Mouse (Mus musculus) stomach, embryonic 16.5 days (tissue): ENCODE data around the gene Cd81. TPM values are rescaled to one million over a fixed set of nuclear protein-coding genes. Genes with fewer than 3 reads are reported as not detected.
A peak's percentile ranks its signal among the peaks of the same experiment; 100 is the strongest.

ENCODE experiments used
- ATAC-seq: fragments of 200-750 bp; cut with Nextera tagmentation; 2 replicates; pipeline ENCODE4 v1.8.0; 2017; ENCODE audit warnings: moderate number of reproducible peaks, moderate TSS enrichment; ENCODE audit not compliant: insufficient read depth, low FRiP score
- H3K27ac ChIP-seq: fragments of 300-500 bp; sonication (generic); 2 replicates; pipeline ENCODE4 v1.5.1; 2014; ENCODE audit warnings: low read length
- H3K27me3 ChIP-seq: fragments of 300-500 bp; sonication (generic); 2 replicates; pipeline ENCODE4 v1.6.1; 2014; ENCODE audit warnings: low read length, control low read depth, mixed read lengths; ENCODE audit not compliant: control insufficient read depth, insufficient read depth
- H3K36me3 ChIP-seq: fragments of 300-500 bp; sonication (generic); 2 replicates; pipeline ENCODE4 v1.6.1; 2014; ENCODE audit warnings: low read length; ENCODE audit not compliant: control insufficient read depth, insufficient read depth
- H3K4me1 ChIP-seq: fragments of 300-500 bp; sonication (generic); 2 replicates; pipeline ENCODE4 v1.6.1; 2014; ENCODE audit warnings: low read length, control low read depth, mixed read lengths; ENCODE audit not compliant: control insufficient read depth, insufficient read depth
- H3K4me2 ChIP-seq: fragments of 300-500 bp; sonication (generic); 2 replicates; pipeline ENCODE4 v1.6.1; 2014; ENCODE audit warnings: low read depth, low read length, mixed read lengths
- H3K4me3 ChIP-seq: fragments of 300-500 bp; sonication (generic); replicated peaks from 2 replicates; pipeline ENCODE4 v1.5.1; 2014; ENCODE audit warnings: mild to moderate bottlenecking, low read length
- H3K9ac ChIP-seq: fragments of 300-500 bp; sonication (generic); 2 replicates; pipeline ENCODE4 v1.6.1; 2014; ENCODE audit warnings: low read length
- H3K9me3 ChIP-seq: fragments of 300-500 bp; sonication (generic); replicated peaks from 2 replicates; pipeline ENCODE4 v1.6.1; 2016; ENCODE audit warnings: low read length, control low read depth; ENCODE audit not compliant: control insufficient read depth
- WGBS: fragments of 180-500 bp; shearing (Covaris S2); extraction: QIAGEN DNeasy Blood & Tissue Kit; methylation state at CpG from one replicate; pipeline ENCODE4 v1.1.7; 2014; 5-methylcytosine and 5-hydroxymethylcytosine counted together
- polyA plus RNA-seq: library from polyadenylated mRNA; unstranded; fragments of >200 nt; fragmentation: Nextera tagmentation; extraction: Ambion mirVana; gene quantifications from 2 replicates; pipeline ENCODE4 v1.2.1, GENCODE M21; 2015

The Cd81 gene
- polyA plus RNA-seq, 1 experiment from 2014 or later, result 638 TPM

DNA sequence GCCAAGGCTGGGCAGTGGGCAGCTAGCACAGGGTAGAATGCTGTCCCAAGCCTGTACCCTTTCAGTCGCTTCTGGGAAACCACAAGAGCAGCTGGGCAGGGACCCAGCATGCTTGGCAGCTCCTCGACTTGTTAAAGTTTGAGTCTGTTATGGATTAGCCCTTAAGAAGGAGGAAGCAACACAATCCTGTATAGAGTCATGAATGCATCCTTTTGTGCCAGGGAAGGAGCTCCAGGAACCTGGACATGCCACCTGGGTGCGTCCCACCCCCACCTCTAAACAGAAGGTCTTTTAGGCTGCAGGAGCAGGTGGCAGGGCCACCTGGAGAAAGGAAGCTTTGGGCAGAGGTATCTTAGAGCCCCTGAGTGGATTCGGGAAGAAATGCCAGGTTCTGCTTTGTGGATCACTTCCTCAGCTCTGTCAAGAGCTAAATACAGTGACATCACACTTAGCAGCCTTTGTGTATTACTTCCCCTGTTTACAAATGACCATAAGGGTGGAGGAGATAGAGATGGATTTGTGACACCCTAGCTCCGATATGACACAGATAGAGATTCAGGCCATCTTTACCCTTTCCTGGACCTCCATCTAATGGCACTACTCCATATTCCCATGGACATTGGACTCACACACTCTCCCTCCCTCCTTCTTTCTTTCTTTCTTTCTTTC is 6.8 kb downstream of the Cd81 start:
- peaks cover 20% of the 10 kb centered on the region for H3K36me3 ChIP-seq
- H3K9me3 ChIP-seq, result no peaks in the 10 kb centered on the region
- H3K9ac ChIP-seq, result no peak overlapping the region
- H3K4me3 ChIP-seq, result no peak overlapping the region
- no peaks in the 10 kb centered on the region for H3K27me3 ChIP-seq
- peaks cover 58% of the 10 kb centered on the region for H3K4me1 ChIP-seq
- WGBS, result 50% methylated on average over 5 of the region's 5 CpGs
- peak overlapping the region; percentile 84 for H3K27ac ChIP-seq
- no peak for ATAC-seq
- H3K4me2 ChIP-seq, result no peak overlapping the region

DNA sequence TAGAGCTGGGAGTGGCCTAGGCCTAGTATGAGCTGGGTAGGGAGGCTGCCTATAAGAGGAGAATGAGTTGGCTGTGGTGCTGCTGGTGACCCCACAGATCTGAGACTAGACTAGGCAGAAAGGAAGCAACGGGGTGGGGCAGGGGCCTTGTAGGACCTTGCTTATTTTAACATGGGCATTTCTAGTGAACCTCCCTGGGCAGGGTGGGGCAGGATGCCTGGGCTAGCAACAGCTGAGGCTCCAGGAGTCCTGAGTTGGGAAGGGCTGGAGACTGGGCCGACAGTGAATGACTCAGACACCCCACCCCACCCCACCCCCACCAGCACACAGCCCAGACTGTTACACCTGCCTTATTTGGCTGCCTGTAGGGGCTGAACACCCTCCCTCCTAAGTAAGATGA is 10.2 kb downstream of the Cd81 start:
- H3K4me3 ChIP-seq, result no peak overlapping the region
- no peaks in the 10 kb centered on the region for H3K27me3 ChIP-seq
- WGBS, result 71% methylated on average over 2 of the region's 2 CpGs
- H3K9me3 ChIP-seq, result no peaks in the 10 kb centered on the region
- H3K4me1 ChIP-seq, result peaks cover 26% of the 10 kb centered on the region
- no peak overlapping the region for H3K27ac ChIP-seq
- H3K9ac ChIP-seq, result no peak overlapping the region
- no peak overlapping the region for H3K4me2 ChIP-seq
- peak; percentile 25; the same call in 1 of the 2 replicates for ATAC-seq
- peaks cover 27% of the 10 kb centered on the region for H3K36me3 ChIP-seq

GRCm38 (mm10) chr7:143064226-143064625 is 11.7 kb downstream of the Cd81 start:
- Histone ChIP-seq H3K27me3 (no peaks in the 10 kb centered on the region), H3K4me1 (peaks cover 15% of the 10 kb centered on the region), H3K36me3 (peaks cover 30% of the 10 kb centered on the region), H3K9ac (no peak overlapping the region), H3K4me2 (no peak overlapping the region), H3K9me3 (no peaks in the 10 kb centered on the region), H3K27ac (no peak overlapping the region), H3K4me3 (no peak overlapping the region)
- WGBS, result 79% methylated on average over 6 of the region's 6 CpGs
- ATAC-seq, result no peak

DNA sequence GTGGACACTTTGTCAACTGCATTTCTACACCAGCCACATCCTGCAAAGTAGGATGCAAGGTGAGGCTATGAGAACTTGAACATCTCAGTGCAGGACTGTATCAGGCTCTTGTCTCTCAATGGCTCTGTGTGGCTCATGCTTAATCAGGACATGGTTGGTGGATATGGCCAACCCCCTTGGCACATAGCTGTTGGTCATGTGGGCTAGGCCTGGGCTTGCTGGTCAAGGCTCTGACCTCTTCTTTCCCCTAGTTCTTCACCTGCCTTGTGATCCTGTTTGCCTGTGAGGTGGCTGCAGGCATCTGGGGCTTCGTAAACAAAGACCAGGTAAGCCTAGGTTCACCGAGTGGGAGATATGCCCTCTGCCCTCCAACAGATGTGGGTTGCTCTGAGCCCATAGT is 13.2 kb downstream of the Cd81 start:
- H3K4me1 ChIP-seq, result peaks cover 15% of the 10 kb centered on the region
- peaks cover 30% of the 10 kb centered on the region for H3K36me3 ChIP-seq
- 84% methylated on average over 2 of the region's 2 CpGs for WGBS
- no peak overlapping the region for H3K27ac ChIP-seq
- no peak overlapping the region for H3K4me3 ChIP-seq
- no peaks in the 10 kb centered on the region for H3K27me3 ChIP-seq
- H3K9me3 ChIP-seq, result no peaks in the 10 kb centered on the region
- H3K4me2 ChIP-seq, result no peak overlapping the region
- H3K9ac ChIP-seq, result no peak overlapping the region
- no peak for ATAC-seq

DNA sequence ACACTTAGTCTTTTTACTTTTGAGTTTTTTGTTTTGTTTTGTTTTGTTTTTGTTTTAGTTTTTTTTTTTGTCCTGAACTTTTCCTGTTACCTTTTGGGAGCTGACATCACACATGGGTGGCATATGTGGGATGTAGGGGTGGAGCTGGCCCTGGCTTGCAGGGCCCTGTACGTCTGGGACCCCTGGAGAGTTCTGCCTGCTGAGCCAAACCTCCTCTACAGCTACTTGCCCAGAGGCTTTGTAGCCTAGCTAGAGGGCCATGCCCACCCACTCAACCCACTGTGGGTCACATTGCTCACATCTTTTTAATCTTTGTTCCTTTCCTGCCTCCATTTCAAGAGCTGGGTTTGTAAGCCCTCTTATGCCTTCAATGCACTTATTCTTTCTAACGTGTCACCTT is 14.9 kb downstream of the Cd81 start:
- 63% methylated on average over 2 of the region's 2 CpGs for WGBS
- no peaks in the 10 kb centered on the region for H3K9me3 ChIP-seq
- H3K27me3 ChIP-seq, result no peaks in the 10 kb centered on the region
- peaks cover 29% of the 10 kb centered on the region; the same call in 1 of the 2 replicates for H3K36me3 ChIP-seq
- H3K4me2 ChIP-seq, result no peak overlapping the region
- H3K4me1 ChIP-seq, result peaks cover 19% of the 10 kb centered on the region
- no peak for ATAC-seq
- no peak overlapping the region for H3K4me3 ChIP-seq
- no peak overlapping the region for H3K27ac ChIP-seq
- H3K9ac ChIP-seq, result 0 out of 2 replicates have a peak overlapping the region, but pooled peaks have one; percentile 15

DNA sequence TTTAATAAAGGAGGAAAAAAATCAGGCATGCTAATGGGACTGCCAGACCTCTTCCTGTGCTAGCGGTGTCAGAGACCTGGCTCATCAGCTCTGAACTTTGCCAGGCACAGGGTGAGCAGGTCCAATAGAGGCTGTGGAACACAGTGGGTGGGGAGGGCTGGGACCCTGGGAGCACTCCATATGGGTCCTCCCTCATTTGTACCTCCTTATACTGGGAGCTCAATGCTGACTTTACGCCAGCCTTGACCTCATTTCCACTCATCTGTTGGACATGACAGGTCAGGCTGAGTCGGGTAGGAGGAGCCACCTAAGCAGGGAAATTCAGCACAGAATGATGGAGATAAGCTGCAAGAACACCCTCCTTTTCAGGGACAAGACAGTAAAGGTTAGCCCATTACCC is 15.4 kb downstream of the Cd81 start:
- Histone ChIP-seq H3K27me3 (no peaks in the 10 kb centered on the region), H3K4me3 (no peak overlapping the region), H3K4me1 (peaks cover 18% of the 10 kb centered on the region), H3K4me2 (no peak overlapping the region), H3K27ac (peak overlapping the region; percentile 96), H3K36me3 (peaks cover 26% of the 10 kb centered on the region; the same call in 1 of the 2 replicates), H3K9me3 (no peaks in the 10 kb centered on the region), H3K9ac (0 out of 2 replicates have a peak overlapping the region, but pooled peaks have one; percentile 15)
- ATAC-seq, result no peak
- 78% methylated on average over 3 of the region's 3 CpGs for WGBS

- ATAC-seq, result peak; percentile 2; the same call in 1 of the 2 replicates
- peaks cover 18% of the 10 kb centered on the region for H3K4me1 ChIP-seq
- H3K9ac ChIP-seq, result peak overlapping the region; percentile 93
- H3K4me2 ChIP-seq, result peak overlapping the region; percentile 60
- peaks cover 21% of the 10 kb centered on the region; the same call in 1 of the 2 replicates for H3K36me3 ChIP-seq
- WGBS, result 44% methylated on average over 13 of the region's 13 CpGs
- no peaks in the 10 kb centered on the region for H3K27me3 ChIP-seq
- peak overlapping the region; percentile 96 for H3K27ac ChIP-seq
- H3K9me3 ChIP-seq, result no peaks in the 10 kb centered on the region
- peak overlapping the region; percentile 86 for H3K4me3 ChIP-seq
These were observed 15.9 kb downstream of the Cd81 start for GRCm38 (mm10) chr7:143068316-143068881.

GRCm38 (mm10) chr7:143068882-143069591 is 16.5 kb downstream of the Cd81 start, which contains the start of gene Tssc4:
Gene Tssc4, plus strand, starts transcription at chr7:143069249.
- peak; percentile 96 for ATAC-seq
- Histone ChIP-seq H3K4me2 (peak within 1 kb of the TSS; percentile 95), H3K4me1 (peaks cover 18% of the 10 kb centered on the region), H3K36me3 (peaks cover 14% of the 10 kb centered on the region; the same call in 1 of the 2 replicates), H3K4me3 (peak within 1 kb of the TSS; percentile 86), H3K9me3 (no peaks in the 10 kb centered on the region), H3K9ac (peak within 1 kb of the TSS; percentile 93), H3K27ac (peak within 1 kb of the TSS; percentile 96), H3K27me3 (no peaks in the 10 kb centered on the region)
- WGBS, result under 1% methylated on average over 51 of the region's 51 CpGs
